In genomic region chr9:63856065-63856736, GRCm38 (mm10) we compare ENCODE assay signal across 9 mouse cellular contexts.
DNase-seq lines count a peak whose midpoint lies in the region.
"Had no signal": no experiment of that assay in that cellular context is flagged by ENCODE, and none has a peak within 500 bp of the region (broad histone marks: within the 10 kb centered on the region; RNA-seq: fewer than 3 reads in every experiment).

No protein-coding gene starts in this region.

- DNase-seq in cerebellum, adult 11 months = peak; percentile 3
- no peak for DNase-seq in cerebellum, adult 8-10 months
- DNase-seq in ovary, adult 18-20 months (ENCODE audit: low spot score) = peak; percentile 46
- DNase-seq in ovary, postnatal 10 days (ENCODE audit: low spot score) = no peak
- DNase-seq in layer of hippocampus, adult 9-11 months = peak; percentile 94
- DNase-seq in right cerebral cortex, postnatal 25 days = peak; percentile 65
- no peak for DNase-seq in thymus, postnatal 14 days
- no peak for DNase-seq in thymus, postnatal 4 days
- DNase-seq: adrenal gland, adult 2 months had no signal

Comparison
In these comparisons a context has a peak if more than half of its experiments do, and no peak if none do; other contexts are left out.
1. DNase-seq: peak in cerebellum, adult 11 months (single experiment), ovary, adult 18-20 months (single experiment), layer of hippocampus, adult 9-11 months (single experiment) and right cerebral cortex, postnatal 25 days (single experiment); none in cerebellum, adult 8-10 months (single experiment), ovary, postnatal 10 days (single experiment), thymus, postnatal 14 days (single experiment) and thymus, postnatal 4 days (single experiment).